Mouse (Mus musculus): ENCODE measurements around the gene Il12b.
A peak's percentile ranks its signal among the peaks of the same experiment; 100 is the strongest.
"Not testable (repeated sequence)": the region's sequence is repeated elsewhere in the genome, so short reads cannot be mapped to it uniquely, and the experiment has no call there.

Il12b gene

DNA sequence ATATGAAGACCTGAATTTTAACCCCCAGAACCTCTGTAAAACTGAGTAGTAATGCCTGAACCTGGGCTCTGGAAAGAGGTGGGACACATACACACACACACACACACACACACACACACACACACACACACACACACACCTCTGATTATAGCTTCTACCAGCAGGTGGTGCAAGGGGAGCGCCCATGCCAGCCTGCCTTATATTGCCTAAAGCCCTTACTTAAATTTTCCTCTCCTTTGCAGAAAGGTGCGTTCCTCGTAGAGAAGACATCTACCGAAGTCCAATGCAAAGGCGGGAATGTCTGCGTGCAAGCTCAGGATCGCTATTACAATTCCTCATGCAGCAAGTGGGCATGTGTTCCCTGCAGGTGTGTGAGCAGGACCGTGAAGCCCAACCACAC is 12.4 kb downstream of the Il12b start:
- no peak for DNase-seq (ENCODE audit: low spot score)

- DNase-seq (ENCODE audit: low spot score), result no peak
These were observed 13.5 kb downstream of the Il12b start for GRCm38 (mm10) chr11:44413371-44413770.

- no peak for DNase-seq (ENCODE audit: low spot score)
These were observed 14.7 kb downstream of the Il12b start for GRCm38 (mm10) chr11:44414605-44415004.

DNA sequence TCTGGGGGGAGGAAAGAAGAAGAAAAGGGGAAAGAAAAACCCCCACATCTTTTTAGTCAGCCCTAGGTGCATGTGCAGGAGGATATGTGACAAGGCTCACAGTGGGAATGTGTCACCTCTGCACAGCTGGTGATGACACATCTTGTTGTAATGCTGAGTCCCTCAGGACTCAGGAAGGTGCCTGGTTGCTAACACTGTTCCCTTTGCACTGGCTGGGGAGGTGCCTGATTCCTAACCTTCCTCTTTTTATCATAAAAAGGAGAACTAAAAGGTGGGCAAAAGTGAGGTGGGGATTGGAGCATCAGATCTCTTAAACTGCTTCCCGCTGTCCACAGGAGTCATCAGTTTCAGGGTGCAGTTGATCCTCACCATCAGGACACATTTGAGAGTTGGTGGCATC is 17.5 kb downstream of the Il12b start:
- no peak for DNase-seq (ENCODE audit: low spot score)

DNA sequence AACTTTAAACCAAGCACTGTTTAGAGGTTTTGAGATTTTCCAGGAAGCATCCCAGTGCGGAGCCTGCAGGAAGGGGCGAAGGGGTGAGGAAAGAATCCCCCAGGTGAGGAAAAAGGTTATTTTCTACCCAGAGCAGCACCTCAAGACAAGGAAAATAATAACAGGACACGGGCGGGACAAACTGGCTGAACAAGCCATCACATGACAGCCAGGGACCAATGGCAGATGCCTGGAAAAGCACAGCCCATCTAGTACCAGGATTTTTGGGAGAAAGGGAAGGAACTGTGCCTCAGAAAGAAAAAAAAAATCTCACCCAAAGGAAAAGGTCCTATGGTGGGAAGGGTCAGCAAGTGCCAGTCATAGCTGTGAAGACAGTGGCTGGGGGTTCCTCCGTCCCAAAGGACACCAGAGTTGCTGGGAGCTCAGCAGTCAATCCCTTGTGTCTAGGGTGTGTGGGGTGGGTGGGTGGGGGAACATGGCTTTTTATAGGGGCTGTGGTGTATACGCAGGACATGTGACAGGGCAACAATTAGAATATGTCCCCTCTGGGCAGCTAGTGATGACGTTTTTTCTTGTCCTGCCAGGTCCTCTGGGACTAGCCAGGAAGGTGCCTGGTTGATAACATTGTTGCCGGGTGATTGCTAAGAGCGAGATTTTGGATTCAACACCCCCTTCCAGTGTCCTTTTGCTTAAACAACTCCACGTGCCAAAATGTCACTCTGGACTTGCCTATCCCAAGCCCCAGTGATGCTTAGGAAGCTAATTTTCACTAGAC is 22.7 kb downstream of the Il12b start:
- DNase-seq (ENCODE audit: low spot score), result no peak

DNA sequence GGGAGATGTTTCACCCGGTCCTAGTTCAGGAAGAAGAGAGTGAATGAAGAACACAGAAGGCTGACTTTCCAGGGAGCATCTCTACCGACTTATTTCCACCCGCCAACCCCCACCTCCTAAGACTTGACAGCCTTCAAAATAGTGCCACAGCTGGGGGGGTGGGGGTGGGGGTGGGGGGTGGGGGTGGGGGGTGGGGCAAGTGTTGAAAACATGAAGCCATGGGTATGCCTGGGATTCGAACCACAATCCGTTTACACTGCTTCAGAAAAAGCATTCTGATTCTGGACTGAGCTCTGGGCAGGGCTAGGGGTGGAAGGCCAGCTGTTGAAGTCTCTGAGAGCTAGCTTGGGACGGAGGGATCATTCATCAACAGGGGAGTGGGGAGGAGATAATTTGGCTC is 23.4 kb downstream of the Il12b start:
- DNase-seq (ENCODE audit: low spot score), result no peak

DNA sequence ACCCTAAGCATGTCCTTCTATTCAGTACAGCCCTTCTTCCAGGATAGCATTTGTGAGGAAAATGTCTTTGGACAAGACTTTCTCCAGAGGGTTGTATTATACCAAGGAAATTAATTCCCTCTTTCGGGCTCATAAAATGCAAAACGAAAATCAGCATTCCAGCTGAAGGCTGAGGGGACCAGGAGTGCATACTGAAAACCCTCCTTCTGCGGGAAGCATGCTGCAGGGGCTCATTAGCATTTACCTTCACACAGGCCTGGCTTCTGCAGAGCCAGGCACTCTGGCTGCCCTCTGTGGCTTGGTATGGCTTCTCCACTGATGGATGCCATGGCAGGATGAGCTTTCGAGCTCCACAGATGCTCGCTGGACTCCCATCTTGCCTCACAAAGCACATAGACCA is 24.1 kb downstream of the Il12b start:
- DNase-seq (ENCODE audit: low spot score), result no peak

- DNase-seq (ENCODE audit: low spot score), result no peak
These were observed 25.1 kb downstream of the Il12b start for GRCm38 (mm10) chr11:44425006-44425405.

- DNase-seq (ENCODE audit: low spot score), result no peak
These were observed 25.8 kb downstream of the Il12b start for GRCm38 (mm10) chr11:44425626-44426025.

- no peak for DNase-seq (ENCODE audit: low spot score)
These were observed 28.1 kb downstream of the Il12b start for GRCm38 (mm10) chr11:44427951-44428350.

- DNase-seq (ENCODE audit: low spot score), result no peak
These were observed 30.2 kb downstream of the Il12b start for GRCm38 (mm10) chr11:44430036-44430435.

- no peak for DNase-seq (ENCODE audit: low spot score)
These were observed 37.9 kb downstream of the Il12b start for GRCm38 (mm10) chr11:44437786-44438185.

GRCm38 (mm10) chr11:44451046-44451445 is 51.2 kb downstream of the Il12b start:
- DNase-seq (ENCODE audit: low spot score), result no peak

- not testable (repeated sequence) for DNase-seq (ENCODE audit: low spot score)
These were observed 52.2 kb downstream of the Il12b start for GRCm38 (mm10) chr11:44452016-44452415.

DNA sequence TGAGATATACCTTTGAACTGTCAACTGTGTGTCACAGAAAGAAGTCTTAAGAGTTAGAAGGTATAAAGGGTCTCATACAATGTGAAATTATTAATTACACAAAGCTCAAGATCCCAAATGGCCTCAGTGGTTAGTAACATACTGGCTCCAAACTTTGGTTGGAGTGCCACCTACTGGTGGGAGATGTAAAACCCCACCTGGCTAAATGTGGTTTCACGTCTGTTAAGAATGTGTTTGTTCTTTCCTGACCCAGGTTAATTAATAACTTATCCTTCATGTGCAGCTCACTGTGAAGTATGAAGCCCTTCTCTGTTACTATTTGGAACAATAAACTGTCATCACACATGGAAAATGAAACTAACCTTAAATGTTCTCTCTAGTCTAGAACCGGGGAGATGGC is 53.6 kb downstream of the Il12b start:
- DNase-seq (ENCODE audit: low spot score), result peak; percentile 60

- DNase-seq (ENCODE audit: low spot score), result no peak
These were observed 61.6 kb downstream of the Il12b start for GRCm38 (mm10) chr11:44461493-44461892.

Data from c-Kit-positive CD71-positive TER-119-positive erythroid progenitor cells, embryonic 14.5 days (primary cell).